Mouse (Mus musculus): ENCODE results near the gene Gbf1. TPM values are rescaled to one million over a fixed set of nuclear protein-coding genes. Genes with fewer than 3 reads are reported as not detected.

Gbf1 gene
- total RNA-seq, 2 experiments from 2014 or later = 45.0 to 47.8 TPM

DNA sequence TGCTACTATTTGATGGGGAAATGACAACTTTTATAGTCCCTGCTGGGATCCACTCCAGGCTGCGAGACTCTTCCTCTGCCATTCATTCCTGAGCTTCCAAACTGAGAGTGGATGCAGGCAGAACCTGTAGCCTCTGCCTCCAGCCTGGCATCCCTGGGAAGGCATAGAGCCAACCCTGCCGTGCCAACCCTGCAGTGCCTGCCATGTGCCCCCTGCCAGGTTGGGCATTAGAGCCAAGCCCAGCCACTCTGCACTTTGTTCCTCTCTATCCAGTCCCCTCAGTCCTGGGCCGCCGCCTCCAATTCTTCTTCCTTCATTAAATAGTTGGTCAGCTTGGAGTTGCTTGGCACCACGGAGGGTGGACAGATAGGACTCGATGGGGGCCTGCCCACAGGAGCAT, 133.7 kb downstream of the Gbf1 start:
- intact Hi-C loops (cut with DNase I; ENCODE audit: low total_unique reads) = no loop called here
- DNase-seq = peak; percentile 27

DNA sequence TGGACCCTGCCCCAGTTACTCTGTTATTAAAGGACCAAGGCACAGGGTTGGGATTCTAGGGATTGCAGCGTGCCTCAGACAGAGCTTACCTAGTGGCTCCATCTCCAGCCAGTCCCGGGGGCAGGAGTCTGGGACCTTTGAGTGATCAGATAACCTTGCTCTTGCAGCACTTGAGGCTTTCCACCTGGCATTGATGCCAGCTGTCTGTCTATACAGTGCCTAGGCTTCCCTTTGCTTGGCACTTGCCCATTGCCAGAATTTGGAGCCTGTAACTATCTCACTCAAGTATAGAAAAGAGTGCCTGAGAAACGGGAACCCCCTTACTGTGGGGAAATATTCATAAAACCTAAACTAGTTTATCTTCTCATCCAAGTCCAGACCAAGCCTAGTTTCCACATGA, 134.6 kb downstream of the Gbf1 start:
- intact Hi-C loops (cut with DNase I; ENCODE audit: low total_unique reads) = no loop called here
- no peak for DNase-seq

DNA sequence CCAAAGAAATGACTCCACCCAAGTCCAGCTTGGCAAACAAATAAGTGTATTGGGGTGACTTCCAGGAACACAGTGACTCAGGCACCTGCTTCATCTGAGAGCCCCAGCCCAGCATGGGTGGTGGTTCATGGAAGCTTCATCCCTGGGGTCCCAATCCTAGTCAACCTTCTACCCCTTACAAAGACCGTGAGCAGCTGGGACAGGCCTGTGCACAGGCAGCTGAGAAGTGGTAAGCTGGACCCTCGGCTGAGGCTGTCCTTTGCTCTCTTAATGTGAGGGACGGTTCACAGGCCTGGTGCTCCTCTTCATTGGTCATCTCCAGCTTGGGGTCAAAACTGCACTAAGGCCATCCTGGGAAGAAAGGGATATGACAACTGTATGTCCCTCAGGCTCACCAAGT, 135.3 kb downstream of the Gbf1 start:
- DNase-seq = no peak
- intact Hi-C loops (cut with DNase I; ENCODE audit: low total_unique reads) = no loop called here

GRCm38 (mm10) chr19:46290535-46291105, 138.3 kb downstream of the Gbf1 start:
- no peak for DNase-seq
- intact Hi-C loops (cut with DNase I; ENCODE audit: low total_unique reads) = no loop called here

DNA sequence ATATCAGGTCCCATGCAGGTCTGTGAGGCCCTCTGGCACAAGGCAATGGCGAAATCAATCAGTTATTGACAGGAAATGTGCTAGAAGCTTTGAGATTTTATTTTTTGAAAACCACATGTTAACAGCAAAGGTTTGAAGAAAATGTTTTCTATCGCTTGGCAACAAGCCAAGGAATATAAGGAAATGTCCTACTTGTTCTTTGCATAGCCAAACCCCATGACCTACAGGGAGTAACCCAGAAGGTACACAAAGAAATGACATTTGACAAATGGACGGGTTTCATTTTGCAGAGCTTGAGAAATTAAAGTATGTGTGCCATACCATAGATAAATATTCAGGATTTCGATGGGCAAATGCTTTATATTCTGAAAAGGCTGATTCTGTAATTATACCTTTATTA, 144.6 kb downstream of the Gbf1 start:
- intact Hi-C loops (cut with DNase I; ENCODE audit: low total_unique reads) = no loop called here
- DNase-seq = no peak

- intact Hi-C loops (cut with DNase I; ENCODE audit: low total_unique reads) = no loop called here
- DNase-seq = no peak
Observed at GRCm38 (mm10) chr19:46300294-46301045, 148.2 kb downstream of the Gbf1 start.

GRCm38 (mm10) chr19:46302551-46302950, 150.2 kb downstream of the Gbf1 start:
- intact Hi-C loops (cut with DNase I; ENCODE audit: low total_unique reads) = no loop called here
- DNase-seq = no peak

DNA sequence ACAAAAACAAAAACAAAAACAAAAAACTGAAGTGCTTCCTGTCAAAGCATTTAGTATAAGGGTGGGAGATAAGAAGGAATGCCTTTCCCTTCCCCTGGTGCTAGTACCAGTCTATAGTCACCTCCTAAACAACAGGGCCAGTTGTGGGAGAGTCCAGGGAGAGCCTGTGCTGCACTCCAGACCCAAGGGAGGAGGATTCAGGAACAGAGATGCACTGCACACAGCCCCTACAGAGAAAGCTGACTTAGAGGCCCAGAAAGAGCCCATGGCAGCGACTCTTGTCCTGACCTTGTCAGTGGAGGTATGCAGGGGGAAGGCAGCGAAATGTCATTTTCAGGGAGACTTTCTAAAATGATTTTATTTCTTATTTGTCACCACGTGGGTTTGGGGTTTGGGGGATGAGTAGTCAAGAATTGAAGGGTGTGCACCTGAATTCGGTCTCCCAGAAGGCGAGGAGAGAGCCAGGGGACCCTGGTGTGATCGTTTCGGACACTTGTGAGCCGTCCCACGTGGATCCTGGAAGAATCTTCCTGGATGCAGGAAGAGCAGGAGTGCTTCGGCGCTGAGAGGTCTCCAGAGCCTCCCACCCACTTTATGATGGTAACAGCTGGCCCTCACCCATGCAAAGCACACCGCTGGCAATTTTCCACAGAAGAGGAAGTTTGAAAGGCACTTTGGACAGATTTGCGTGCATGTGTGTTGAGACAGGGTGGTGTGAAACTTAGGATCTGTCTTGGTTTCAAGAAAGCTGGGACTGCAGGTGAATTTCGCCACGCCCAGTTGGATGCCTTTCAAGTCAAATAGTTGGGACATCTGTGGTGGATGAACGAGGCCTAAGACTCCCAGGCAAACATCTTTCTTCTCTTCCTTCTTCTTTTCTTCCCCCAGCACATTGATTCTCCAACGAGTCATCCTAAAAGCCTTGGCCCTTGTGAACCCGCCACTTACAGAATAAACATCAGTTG, 151.2 kb downstream of the Gbf1 start:
- DNase-seq = no peak
- intact Hi-C loops (cut with DNase I; ENCODE audit: low total_unique reads) = no loop called here

DNA sequence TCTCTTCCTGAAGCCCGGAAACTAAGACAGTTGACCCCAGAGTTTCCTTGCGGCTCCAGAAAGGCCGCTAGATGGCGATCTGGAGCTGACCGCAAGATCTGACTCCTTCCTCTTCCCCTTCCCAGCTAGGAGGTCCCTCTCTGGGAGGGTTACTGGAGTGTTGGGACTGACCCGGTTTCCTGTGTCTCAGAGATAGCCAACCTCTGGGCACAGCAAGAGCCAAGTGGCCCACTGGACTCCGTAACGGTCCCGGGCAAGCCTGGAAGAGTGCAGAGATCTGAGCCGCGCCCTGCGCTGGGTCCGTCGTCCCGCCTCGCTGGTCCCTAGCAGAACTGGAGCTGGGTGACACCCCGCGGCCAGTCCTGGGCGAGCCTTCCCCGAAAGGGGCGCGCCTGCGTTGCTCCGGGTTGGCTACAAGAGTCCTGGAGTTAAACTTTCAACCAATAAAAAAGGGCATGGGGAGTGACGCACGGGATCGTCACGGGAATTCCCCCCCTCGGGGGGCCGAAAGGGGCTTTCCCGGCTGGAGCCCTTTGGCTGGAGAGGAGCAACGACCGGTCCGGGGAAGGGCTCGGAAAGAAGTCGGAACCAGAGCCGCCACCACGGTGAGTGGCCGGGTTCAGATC, 152.0 kb downstream of the Gbf1 start, which contains the start of gene Nfkb2:
Gene Nfkb2, plus strand, starts transcription at position 105 of the 626 bp plus-strand sequence.
- peak; percentile 95 for DNase-seq
- intact Hi-C loops (cut with DNase I; ENCODE audit: low total_unique reads) = no loop called here

- no peak for DNase-seq
- intact Hi-C loops (cut with DNase I; ENCODE audit: low total_unique reads) = no loop called here
Observed at GRCm38 (mm10) chr19:46304908-46305333, 152.6 kb downstream of the Gbf1 start.

GRCm38 (mm10) chr19:46305432-46306267, 153.3 kb downstream of the Gbf1 start:
- intact Hi-C loops (cut with DNase I; ENCODE audit: low total_unique reads) = no loop called here
- DNase-seq = peak; percentile 89

GRCm38 (mm10) chr19:46306268-46306610, 153.9 kb downstream of the Gbf1 start:
- peak; percentile 3 for DNase-seq
- intact Hi-C loops (cut with DNase I; ENCODE audit: low total_unique reads) = no loop called here

DNA sequence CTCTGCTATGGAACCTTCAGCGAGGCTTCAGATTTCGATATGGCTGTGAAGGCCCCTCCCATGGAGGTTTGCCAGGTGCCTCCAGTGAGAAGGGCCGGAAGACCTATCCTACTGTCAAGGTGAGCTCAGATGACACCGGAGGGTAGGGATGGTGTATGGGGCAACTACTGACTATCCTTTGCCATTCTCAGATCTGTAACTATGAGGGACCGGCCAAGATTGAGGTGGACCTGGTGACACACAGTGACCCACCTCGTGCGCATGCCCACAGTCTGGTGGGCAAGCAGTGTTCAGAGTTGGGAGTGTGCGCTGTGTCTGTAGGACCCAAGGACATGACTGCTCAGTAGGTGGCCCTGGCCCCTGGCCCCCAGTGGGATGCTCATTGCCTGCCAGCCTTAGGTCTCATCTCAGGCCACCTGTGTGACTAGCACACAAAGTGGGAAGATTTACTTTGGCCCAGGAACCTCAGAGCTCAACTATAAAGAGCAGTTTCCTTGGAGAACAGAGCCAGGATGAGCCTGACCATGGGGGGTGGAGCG, 154.5 kb downstream of the Gbf1 start:
- intact Hi-C loops (cut with DNase I; ENCODE audit: low total_unique reads) = no loop called here
- DNase-seq = no peak

DNA sequence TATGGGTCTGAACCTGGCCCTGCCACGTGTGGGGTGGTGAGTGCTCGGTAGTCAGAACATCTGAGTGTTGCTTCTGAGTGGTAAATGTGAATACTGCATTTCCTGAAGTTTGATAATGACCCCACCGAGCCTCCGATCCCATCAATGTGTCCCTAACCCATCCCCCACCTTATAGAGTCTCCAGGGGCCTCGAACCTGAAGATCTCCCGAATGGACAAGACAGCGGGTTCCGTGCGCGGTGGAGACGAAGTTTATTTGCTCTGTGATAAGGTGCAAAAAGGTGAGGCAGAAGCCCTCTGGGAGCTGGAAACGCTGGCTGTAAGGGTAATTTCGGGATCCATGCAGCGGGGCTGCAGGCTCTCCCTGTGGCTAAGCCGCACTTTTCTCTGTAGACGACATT, 155.5 kb downstream of the Gbf1 start:
- intact Hi-C loops (cut with DNase I; ENCODE audit: low total_unique reads) = no loop called here
- DNase-seq = peak; percentile 3

- peak; percentile 3 for DNase-seq
- intact Hi-C loops (cut with DNase I; ENCODE audit: low total_unique reads) = no loop called here
Observed at GRCm38 (mm10) chr19:46308303-46308702, 156.0 kb downstream of the Gbf1 start.

DNA sequence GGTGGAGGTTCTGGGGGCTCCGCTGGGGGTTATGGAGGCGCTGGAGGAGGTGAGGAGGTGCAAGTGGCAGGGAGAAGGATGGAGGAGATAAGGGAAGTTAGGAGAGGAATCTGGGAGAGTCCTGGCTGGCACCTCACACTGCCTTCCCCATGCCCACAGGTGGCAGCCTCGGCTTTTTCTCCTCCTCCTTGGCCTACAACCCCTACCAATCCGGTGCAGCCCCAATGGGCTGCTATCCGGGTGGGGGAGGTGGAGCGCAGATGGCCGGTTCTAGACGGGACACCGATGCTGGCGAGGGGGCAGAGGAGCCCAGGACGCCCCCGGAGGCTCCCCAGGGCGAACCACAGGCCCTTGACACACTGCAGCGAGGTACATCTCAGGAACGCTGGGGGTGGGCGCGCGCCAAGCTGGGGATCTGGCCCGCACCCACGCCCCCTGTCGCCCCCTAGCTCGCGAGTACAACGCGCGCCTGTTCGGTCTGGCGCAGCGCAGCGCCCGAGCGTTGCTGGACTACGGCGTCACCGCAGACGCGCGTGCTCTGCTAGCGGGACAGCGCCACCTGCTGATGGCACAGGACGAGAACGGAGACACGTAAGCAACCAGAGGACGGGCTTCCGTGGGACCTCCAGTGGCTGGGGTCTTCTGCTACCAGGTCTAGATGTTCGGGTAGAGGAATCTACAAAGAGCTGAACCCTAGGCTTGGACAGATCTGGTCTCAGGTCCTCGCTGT, 156.6 kb downstream of the Gbf1 start:
- intact Hi-C loops (cut with DNase I; ENCODE audit: low total_unique reads) = no loop called here

DNA sequence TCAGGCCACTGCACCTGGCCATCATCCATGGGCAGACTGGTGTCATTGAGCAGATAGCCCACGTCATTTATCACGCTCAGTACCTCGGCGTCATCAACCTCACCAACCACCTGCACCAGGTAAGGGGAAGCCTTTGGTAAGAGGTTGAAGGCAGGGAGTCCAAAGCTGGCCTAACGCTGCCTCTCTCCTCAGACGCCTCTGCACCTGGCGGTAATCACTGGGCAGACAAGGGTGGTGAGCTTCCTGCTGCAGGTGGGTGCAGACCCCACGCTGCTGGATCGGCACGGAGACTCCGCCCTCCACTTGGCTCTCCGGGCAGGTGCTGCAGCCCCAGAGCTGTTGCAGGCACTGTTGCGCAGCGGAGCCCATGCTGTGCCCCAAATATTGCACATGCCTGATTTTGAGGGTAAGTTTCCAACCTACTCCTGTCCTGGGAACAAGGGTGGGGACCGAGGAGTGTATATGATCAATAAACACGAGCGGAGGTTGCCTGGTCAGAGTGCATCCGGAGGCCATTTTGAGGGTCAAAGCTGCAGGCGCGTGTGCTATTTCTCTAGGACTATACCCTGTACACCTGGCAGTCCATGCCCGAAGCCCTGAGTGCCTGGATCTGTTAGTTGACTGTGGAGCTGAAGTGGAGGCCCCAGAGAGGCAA, 157.5 kb downstream of the Gbf1 start:
- peak; percentile 4 for DNase-seq
- intact Hi-C loops (cut with DNase I; ENCODE audit: low total_unique reads) = no loop called here

More for the DNA sequence above, 156.6 kb downstream of the Gbf1 start:
- DNase-seq = peak; percentile 86
